Mouse (Mus musculus) thymus, adult 2 months (tissue): ENCODE measurements around the gene Kpna4. TPM values are rescaled to one million over a fixed set of nuclear protein-coding genes. Genes with fewer than 3 reads are reported as not detected.
A peak's percentile ranks its signal among the peaks of the same experiment; 100 is the strongest.

Source experiments
- DNase-seq: peaks from one replicate; pipeline ENCODE4 v3.0.0; 2021
- H3K27ac ChIP-seq: fragments of 200-500 bp; 2 replicates; pipeline ENCODE4 v1.5.1; 2012; ENCODE audit warnings: low read length, control low read depth; ENCODE audit not compliant: control insufficient read depth, insufficient read depth
- H3K27me3 ChIP-seq: fragments of 200-500 bp; 2 replicates; pipeline ENCODE4 v1.6.1; 2012; ENCODE audit warnings: mild to moderate bottlenecking, low read length, moderate library complexity, mixed read lengths; ENCODE audit not compliant: control insufficient read depth, insufficient read depth
- H3K36me3 ChIP-seq: fragments of 200-500 bp; 2 replicates; pipeline ENCODE4 v1.6.1; 2012; ENCODE audit warnings: mild to moderate bottlenecking, low read length, moderate library complexity; ENCODE audit not compliant: control insufficient read depth, insufficient read depth
- H3K4me1 ChIP-seq: fragments of 200-500 bp; replicated peaks from 2 replicates; pipeline ENCODE4 v1.6.1; 2012; ENCODE audit warnings: low read length; ENCODE audit not compliant: control insufficient read depth, insufficient read depth
- H3K4me3 ChIP-seq: fragments of 200-500 bp; 2 replicates; pipeline ENCODE4 v1.5.1; 2012; ENCODE audit warnings: mild to moderate bottlenecking, low read length, control low read depth, moderate library complexity; ENCODE audit not compliant: control insufficient read depth, insufficient read depth
- CTCF ChIP-seq: fragments of 200-500 bp; IDR thresholded peaks from 2 replicates; pipeline ENCODE4 v1.5.1; 2012; ENCODE audit warnings: mild to moderate bottlenecking, control low read depth, low read length, moderate library complexity, borderline replicate concordance; ENCODE audit not compliant: control insufficient read depth, poor library complexity, insufficient read depth; ENCODE audit errors: extremely low read depth
- POLR2A ChIP-seq: fragments of 200-500 bp; IDR thresholded peaks from 2 replicates; pipeline ENCODE4 v1.6.1; 2012; ENCODE audit warnings: mild to moderate bottlenecking, low read length, control low read depth, moderate library complexity; ENCODE audit not compliant: control insufficient read depth, poor library complexity, insufficient read depth; ENCODE audit errors: extremely low read depth
- WGBS: fragments of 180-500 bp; shearing (Covaris S2); methylation state at CpG from one replicate; pipeline ENCODE4 v1.1.7; 2018; 5-methylcytosine and 5-hydroxymethylcytosine counted together
- polyA plus RNA-seq: library from polyadenylated mRNA; depleted of rRNA; stranded (reverse); fragments of >200 nt; gene quantifications from 2 replicates; pipeline ENCODE4 v1.2.3, GENCODE M21; 2012; rRNA removed

The Kpna4 gene
- polyA plus RNA-seq = 20.5 and 21.6 TPM in 2 replicates

DNA sequence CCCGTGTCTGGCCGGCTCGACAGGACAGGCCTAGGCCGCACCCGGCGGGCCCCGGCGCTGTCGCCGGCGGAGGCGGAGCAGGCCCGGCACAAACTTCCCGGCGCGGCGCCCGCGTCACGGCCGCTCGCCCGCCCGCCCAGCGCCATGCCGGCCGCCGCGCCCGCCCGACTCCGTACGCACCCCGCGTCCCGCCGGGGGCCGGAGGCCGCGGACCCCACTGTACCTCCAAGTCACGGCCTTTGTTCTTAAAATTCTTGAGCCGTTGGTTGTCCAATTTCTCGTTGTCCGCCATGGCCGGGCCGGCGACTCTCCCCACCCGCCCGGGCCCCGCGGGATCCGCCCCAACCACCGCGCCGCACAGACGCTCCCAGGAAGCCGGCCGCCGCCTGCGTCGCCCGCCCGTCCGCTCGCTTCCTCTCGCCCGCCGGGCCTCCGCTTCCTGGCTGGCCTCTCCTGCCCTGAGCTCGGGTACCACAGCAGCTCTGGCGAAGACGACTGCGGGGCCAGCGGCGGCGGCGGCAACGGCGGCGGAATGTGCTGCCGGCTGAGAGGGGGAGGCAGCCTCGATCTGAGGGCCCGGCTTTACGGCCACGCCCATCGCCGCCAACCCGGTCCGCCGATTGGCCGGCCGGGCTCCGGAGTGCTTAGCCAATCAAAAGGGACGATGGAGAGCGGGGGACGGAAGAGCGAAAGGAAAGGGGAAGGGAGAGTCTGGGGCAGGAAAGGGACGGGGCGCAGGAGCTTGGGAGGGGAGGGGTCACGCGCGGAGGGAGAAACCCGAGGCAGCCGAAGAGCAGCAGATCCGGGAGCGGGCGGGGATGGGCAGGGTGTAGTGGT lies at the start of gene Kpna4:
Gene Kpna4, minus strand, starts transcription at position 605 of the 837 bp plus-strand sequence.
- under 1% methylated on average over 104 of the region's 107 CpGs for WGBS
- TF ChIP-seq CTCF = peak; percentile 58
- TF ChIP-seq POLR2A = peak; percentile 95
- peaks cover 2% of the 10 kb centered on the region; the same call in 1 of the 2 replicates for H3K4me1 ChIP-seq
- H3K4me3 ChIP-seq = peak within 1 kb of the TSS; percentile 70
- no peaks in the 10 kb centered on the region for H3K27me3 ChIP-seq
- H3K27ac ChIP-seq = peak within 1 kb of the TSS; percentile 68
- no peaks in the 10 kb centered on the region for H3K36me3 ChIP-seq
- DNase-seq = peak; percentile 93

- no peak for TF ChIP-seq CTCF
- TF ChIP-seq POLR2A = no peak
- WGBS = 79% methylated on average over 1 of the region's 1 CpGs
- H3K4me1 ChIP-seq = peaks cover 30% of the 10 kb centered on the region
- H3K27me3 ChIP-seq = no peaks in the 10 kb centered on the region
- no peak for DNase-seq
- H3K4me3 ChIP-seq = no peak overlapping the region
- H3K27ac ChIP-seq = no peak overlapping the region
- H3K36me3 ChIP-seq = no peaks in the 10 kb centered on the region
These were observed 48.3 kb upstream of the Kpna4 start for GRCm38 (mm10) chr3:69175229-69175628.

DNA sequence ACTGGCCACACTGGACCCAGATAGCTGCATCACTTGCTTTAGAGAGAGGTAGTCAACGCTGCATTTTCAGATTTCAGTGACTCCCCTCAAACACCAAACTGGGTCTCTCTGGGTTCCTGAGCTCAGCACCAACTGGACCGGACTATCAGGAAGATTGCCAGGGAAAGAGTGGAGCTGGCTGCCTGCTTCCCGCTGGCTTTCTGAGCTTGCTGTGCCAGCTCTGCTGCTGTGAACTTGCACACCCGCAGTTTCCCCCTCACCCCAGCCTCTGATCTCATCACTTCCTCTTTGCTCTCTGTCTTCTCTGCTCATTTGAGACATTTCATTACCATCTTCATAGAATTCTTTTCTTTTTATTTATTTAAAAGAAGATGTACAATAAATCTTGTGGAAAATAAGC lies 44.2 kb upstream of the Kpna4 start:
- 26% methylated on average over 4 of the region's 4 CpGs for WGBS
- H3K27ac ChIP-seq = no peak overlapping the region
- no peaks in the 10 kb centered on the region for H3K36me3 ChIP-seq
- TF ChIP-seq POLR2A (no peak), CTCF (no peak)
- no peaks in the 10 kb centered on the region for H3K27me3 ChIP-seq
- no peak overlapping the region for H3K4me3 ChIP-seq
- DNase-seq = peak; percentile 52
- H3K4me1 ChIP-seq = peaks cover 10% of the 10 kb centered on the region

GRCm38 (mm10) chr3:69169796-69170195 lies 42.9 kb upstream of the Kpna4 start:
- Histone ChIP-seq H3K27ac (no peak overlapping the region), H3K27me3 (no peaks in the 10 kb centered on the region), H3K4me3 (no peak overlapping the region), H3K36me3 (no peaks in the 10 kb centered on the region), H3K4me1 (peaks cover 10% of the 10 kb centered on the region)
- no peak for DNase-seq
- TF ChIP-seq CTCF (no peak), POLR2A (no peak)
- WGBS = 93% methylated on average over 5 of the region's 5 CpGs

- H3K27me3 ChIP-seq = no peaks in the 10 kb centered on the region
- peaks cover 10% of the 10 kb centered on the region for H3K4me1 ChIP-seq
- no peak overlapping the region for H3K27ac ChIP-seq
- H3K4me3 ChIP-seq = no peak overlapping the region
- no peak for DNase-seq
- H3K36me3 ChIP-seq = no peaks in the 10 kb centered on the region
- TF ChIP-seq POLR2A (no peak), CTCF (no peak)
- WGBS = 87% methylated on average over 9 of the region's 9 CpGs
These were observed 41.8 kb upstream of the Kpna4 start for GRCm38 (mm10) chr3:69168724-69169123.

DNA sequence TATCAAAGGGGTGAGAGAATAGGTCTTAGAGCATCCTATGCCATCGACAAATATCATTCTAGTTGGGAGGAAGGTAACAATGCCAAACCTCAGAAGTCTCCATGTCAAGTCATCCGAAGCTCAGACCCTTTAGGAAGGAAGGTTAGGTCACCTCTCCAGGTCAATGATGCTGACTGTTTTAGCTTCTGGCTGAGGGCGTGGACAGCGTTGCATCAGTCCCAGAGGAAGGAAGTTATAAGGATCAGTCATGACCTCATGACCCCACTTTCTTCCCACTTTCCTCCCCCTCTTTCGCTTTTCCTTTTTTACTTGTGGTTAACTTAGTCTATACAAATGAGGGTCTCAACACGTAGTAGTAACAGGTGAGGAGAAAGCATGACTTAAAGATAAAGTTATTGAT lies 36.1 kb upstream of the Kpna4 start:
- no peak overlapping the region for H3K27ac ChIP-seq
- DNase-seq = no peak
- WGBS = 53% methylated on average over 6 of the region's 6 CpGs
- H3K36me3 ChIP-seq = no peaks in the 10 kb centered on the region
- no peak overlapping the region for H3K4me3 ChIP-seq
- peaks cover 3% of the 10 kb centered on the region; the same call in 1 of the 2 replicates for H3K4me1 ChIP-seq
- TF ChIP-seq POLR2A = no peak
- no peak for TF ChIP-seq CTCF
- H3K27me3 ChIP-seq = no peaks in the 10 kb centered on the region
